Mouse (Mus musculus) Patski (cell line): ENCODE measurements around the gene Supt6. TPM values are rescaled to one million over a fixed set of nuclear protein-coding genes. Genes with fewer than 3 reads are reported as not detected.

Experiments
- ATAC-seq: fragments of 100-300 bp; one replicate; pipeline ENCODE4 v1.8.0; 2021
- CTCF ChIA-PET: fragments of 350-600 bp; sonication (Branson Sonifier 250); formaldehyde crosslinking; loops from one replicate; lab custom pipeline; 2022; ENCODE audit warnings: inconsistent platforms; lab: Charles Lee
- POLR2A ChIA-PET: fragments of 350-600 bp; sonication (Branson Sonifier 250); formaldehyde crosslinking; loops from one replicate; lab custom pipeline; 2022; ENCODE audit warnings: antibody characterized with exemption, inconsistent platforms; lab: Charles Lee
- DNase-seq: peaks from one replicate; pipeline ENCODE4 v3.0.0-alpha.2; 2011; ENCODE audit warnings: low read depth, low spot score
- H3K27me3 ChIP-seq: fragments of 371-371 bp; one replicate; pipeline ENCODE4 v1.5.1; 2021
- CTCF ChIP-seq: fragments of 100-300 bp; IDR thresholded peaks from one replicate; pipeline ENCODE4 v1.5.1; 2021
- in situ Hi-C: fragments of 300-500 bp; cut with MboI; formaldehyde crosslinking; loops from 3 replicates; pipeline ENCODE4 v1.11.1; 2018; ENCODE audit warnings: low pct_unique_long_range_greater_than_20kb, mixed read lengths
- polyA plus RNA-seq: library from polyadenylated mRNA; unstranded; gene quantifications from one replicate; pipeline ENCODE4 v1.2.3, GENCODE M21; 2021

Supt6 gene
- polyA plus RNA-seq, 1 experiment from 2014 or later: 69.2 TPM

GRCm38 (mm10) chr11:78176905-78177331 lies 68.9 kb downstream of the Supt6 start:
- DNase-seq (no peak), ATAC-seq (no peak)
- POLR2A ChIA-PET: interaction anchor here (0.7 to 6.3 kb wide), 6 partner anchors 9 to 60 kb away, joined by 3 to 50 read pairs (median 4); partner anchors contain the start of gene Traf4
- TF ChIP-seq CTCF: no peak
- H3K27me3 ChIP-seq: no peaks in the 10 kb centered on the region
- in situ Hi-C loops: loop anchor here (10.0 kb wide), 1 partner anchor 352 kb away; no protein-coding TSS in a partner anchor
- CTCF ChIA-PET: interaction anchor here (1.2 to 2.3 kb wide), 9 partner anchors 10 to 120 kb away, joined by 3 to 16 read pairs (median 6); partner anchors contain the start of genes Fam222b and Traf4

DNA sequence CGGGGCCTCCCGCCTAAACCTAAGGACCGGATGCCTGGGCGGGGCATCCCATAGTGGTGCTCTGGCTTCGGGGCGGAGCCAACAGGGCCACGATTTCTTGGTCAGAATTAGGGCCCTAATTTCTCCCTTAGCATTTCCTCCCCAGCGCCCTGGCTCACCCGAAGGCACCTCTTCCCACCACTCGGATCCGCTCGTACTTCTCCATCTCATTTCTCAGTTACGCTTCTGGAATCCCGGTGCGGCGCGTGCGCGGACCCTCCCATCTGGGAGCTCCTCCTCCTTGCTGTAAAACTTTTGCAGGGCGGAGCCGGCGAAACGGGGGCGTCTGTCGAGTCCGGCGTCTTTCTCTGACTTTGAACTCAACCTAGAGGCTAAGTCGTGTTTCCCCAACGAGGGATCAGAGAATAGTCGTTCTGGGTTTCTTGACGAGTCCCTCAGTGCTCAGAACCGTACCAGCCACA lies 69.4 kb downstream of the Supt6 start, which contains the start of the genes Nek8 and Tlcd1:
TSS of gene Nek8 (minus strand) at position 274 of the 461 bp plus-strand sequence.
TSS of gene Tlcd1 (plus strand) at position 310 of the 461 bp plus-strand sequence.
- POLR2A ChIA-PET: interaction anchor here (0.7 to 6.3 kb wide), 4 partner anchors 11 to 16 kb away, joined by 3 to 50 read pairs (median 4); partner anchors contain the start of gene Traf4
- TF ChIP-seq CTCF: no peak
- DNase-seq (no peak), ATAC-seq (peak; percentile 29)
- CTCF ChIA-PET: interaction anchor here (1.1 to 2.3 kb wide), 7 partner anchors 10 to 119 kb away, joined by 3 to 16 read pairs (median 7); partner anchors contain the start of genes Fam222b and Traf4
- in situ Hi-C loops: loop anchor here (10.0 kb wide), 1 partner anchor 352 kb away; no protein-coding TSS in a partner anchor
- no peaks in the 10 kb centered on the region for H3K27me3 ChIP-seq

DNA sequence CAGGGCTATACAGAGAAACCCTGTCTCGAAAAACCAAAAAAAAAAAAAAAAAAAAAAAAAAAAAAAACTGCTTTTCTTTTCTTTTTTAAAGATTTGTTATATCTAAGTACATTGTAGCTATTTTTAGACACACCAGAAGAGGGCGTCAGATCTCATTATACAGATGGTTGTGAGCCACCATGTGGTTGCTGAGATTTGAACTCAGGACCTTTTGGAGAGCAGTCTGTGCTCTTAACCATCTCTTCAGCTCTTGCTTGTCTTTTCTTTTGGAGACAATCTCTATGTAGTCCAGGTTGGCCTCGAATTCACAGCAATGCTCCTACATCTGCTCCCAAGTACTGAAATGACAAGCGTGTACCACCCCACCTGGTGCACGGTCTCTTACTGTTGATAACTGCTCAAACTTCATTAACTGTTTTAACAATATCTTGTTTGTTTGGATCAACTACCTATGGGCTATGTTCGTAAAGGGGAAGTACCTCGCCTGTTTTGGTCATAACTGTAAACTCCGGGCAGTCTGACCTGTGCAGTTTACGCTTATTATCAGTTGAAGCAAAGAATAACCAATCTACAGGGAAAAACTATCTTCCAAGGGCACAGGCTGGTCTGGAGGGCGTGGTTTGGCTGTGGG lies 69.9 kb downstream of the Supt6 start:
- no peak for TF ChIP-seq CTCF
- in situ Hi-C loops: loop anchor here (10.0 kb wide), 1 partner anchor 351 kb away; no protein-coding TSS in a partner anchor
- CTCF ChIA-PET: interaction anchor here (0.8 to 2.3 kb wide), 8 partner anchors 9 to 131 kb away, joined by 3 to 16 read pairs (median 6); partner anchors contain the start of genes Fam222b and Traf4
- POLR2A ChIA-PET: interaction anchor here (1.1 to 6.3 kb wide), 3 partner anchors 12 to 14 kb away, joined by 3 to 50 read pairs (median 4); partner anchors contain the start of gene Traf4
- ATAC-seq (peak; percentile 25), DNase-seq (no peak)
- no peaks in the 10 kb centered on the region for H3K27me3 ChIP-seq

DNA sequence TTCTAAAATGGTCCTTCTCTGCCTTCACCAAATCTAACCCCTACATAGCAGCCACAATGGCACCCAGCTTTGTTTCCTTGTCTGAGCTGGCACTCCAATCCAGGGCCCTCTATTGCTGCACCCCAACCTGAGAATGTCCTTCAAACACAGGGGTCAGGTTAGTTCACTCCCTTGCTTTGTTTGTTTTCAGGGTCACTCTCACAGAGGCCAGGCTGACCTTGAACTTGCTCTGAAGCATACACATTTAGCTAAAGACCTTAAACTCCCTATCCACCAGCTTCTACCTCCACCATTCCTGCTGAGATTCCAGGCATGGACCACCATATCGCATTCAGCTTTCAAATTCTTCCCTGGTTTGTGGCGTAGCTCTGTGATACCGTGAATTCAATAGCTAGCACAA lies 71.3 kb downstream of the Supt6 start:
- POLR2A ChIA-PET: interaction anchor here (6.3 kb wide), 1 partner anchor 10 kb away, joined by 50 read pairs; the partner anchor contains the start of gene Traf4
- CTCF ChIA-PET: interaction anchor here (1.0 to 1.3 kb wide), 3 partner anchors 16 to 116 kb away, joined by 3 to 4 read pairs (median 3); no protein-coding TSS in a partner anchor
- H3K27me3 ChIP-seq: no peaks in the 10 kb centered on the region
- DNase-seq (no peak), ATAC-seq (no peak)
- TF ChIP-seq CTCF: no peak
- in situ Hi-C loops: loop anchor here (10.0 kb wide), 1 partner anchor 350 kb away; no protein-coding TSS in a partner anchor

GRCm38 (mm10) chr11:78172748-78173383 lies 72.9 kb downstream of the Supt6 start:
- no peak for ATAC-seq
- no peak for TF ChIP-seq CTCF
- CTCF ChIA-PET: interaction anchor here (1.2 to 1.4 kb wide), 2 partner anchors 14 to 116 kb away, joined by 3 read pairs; no protein-coding TSS in a partner anchor

DNA sequence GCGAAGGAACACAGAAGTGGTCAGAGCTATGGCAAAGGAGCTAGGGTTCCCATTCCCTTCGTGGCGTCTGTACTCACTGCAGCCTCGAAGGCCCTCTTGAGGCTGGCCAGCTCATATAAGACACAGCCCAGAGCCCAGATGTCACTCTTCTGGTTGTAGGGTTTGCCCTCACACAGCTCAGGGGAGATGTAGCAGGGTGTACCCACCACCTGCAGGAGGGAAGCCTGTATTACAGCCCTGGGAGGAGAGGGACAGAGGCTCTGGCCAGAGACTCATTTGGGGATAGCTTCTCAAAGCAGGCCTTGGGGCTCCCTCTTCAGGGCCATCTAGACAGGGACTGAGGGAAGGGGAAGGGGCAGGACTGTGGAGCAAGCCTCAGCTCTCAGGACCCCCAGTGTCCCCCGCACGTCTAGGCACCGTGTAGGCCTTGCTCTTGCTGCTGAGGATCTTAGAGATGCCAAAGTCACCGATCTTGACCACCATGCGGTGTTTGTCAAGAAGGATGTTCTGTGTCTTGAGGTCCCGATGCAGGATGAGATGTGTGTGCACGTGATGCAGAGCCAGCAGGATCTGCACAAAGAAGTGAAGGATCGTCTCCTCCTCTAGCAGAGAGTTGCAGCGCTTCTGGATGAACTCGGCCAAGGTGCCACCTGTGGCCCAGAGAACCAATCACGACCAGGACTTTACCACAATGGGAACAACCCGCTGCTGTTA lies 73.6 kb downstream of the Supt6 start:
- DNase-seq: no peak
- ChIA-PET CTCF (interaction anchor here (1.2 to 1.4 kb wide), 3 partner anchors 13 to 115 kb away, joined by 3 read pairs; no protein-coding TSS in a partner anchor), POLR2A (interaction anchor here (0.5 to 6.3 kb wide), 5 partner anchors 8 to 13 kb away, joined by 3 to 50 read pairs (median 4); partner anchors contain the start of gene Traf4)
- TF ChIP-seq CTCF: no peak
- ATAC-seq: no peak
- no peaks in the 10 kb centered on the region for H3K27me3 ChIP-seq
- in situ Hi-C loops: loop anchor here (10.0 kb wide), 1 partner anchor 347 kb away; no protein-coding TSS in a partner anchor

More at GRCm38 (mm10) chr11:78172748-78173383, 72.9 kb downstream of the Supt6 start:
- in situ Hi-C loops: loop anchor here (10.0 kb wide), 1 partner anchor 348 kb away; no protein-coding TSS in a partner anchor
- no peaks in the 10 kb centered on the region for H3K27me3 ChIP-seq
- POLR2A ChIA-PET: interaction anchor here (0.8 to 6.3 kb wide), 5 partner anchors 7 to 15 kb away, joined by 4 to 50 read pairs (median 4); partner anchors contain the start of gene Traf4
- no peak for DNase-seq

GRCm38 (mm10) chr11:78171328-78171727 lies 74.5 kb downstream of the Supt6 start:
- in situ Hi-C loops: loop anchor here (10.0 kb wide), 1 partner anchor 347 kb away; no protein-coding TSS in a partner anchor
- ChIA-PET CTCF (interaction anchor here (1.0 to 1.4 kb wide), 3 partner anchors 13 to 113 kb away, joined by 3 read pairs; no protein-coding TSS in a partner anchor), POLR2A (interaction anchor here (1.5 to 1.7 kb wide), 3 partner anchors 9 to 12 kb away, joined by 4 to 6 read pairs (median 4); no protein-coding TSS in a partner anchor)

DNA sequence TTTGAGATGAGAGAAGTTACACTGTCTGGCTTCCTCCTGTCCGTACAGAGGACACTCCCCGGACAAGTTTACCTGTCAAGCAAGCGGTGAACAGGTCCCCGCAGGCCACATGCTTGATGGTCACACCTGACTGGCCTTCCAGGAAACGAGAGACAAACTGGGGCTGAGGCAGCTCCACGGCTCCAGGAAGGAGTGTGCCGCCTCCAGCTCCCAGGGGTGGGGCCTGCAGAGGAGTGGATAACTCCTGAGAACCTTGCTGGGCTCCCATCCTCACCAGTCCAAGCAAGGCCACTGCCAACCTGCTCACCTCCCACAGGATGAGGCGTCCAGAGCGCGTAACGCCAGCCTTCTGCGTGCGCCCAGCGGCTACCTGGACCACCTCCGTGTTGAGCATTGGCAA lies 75.5 kb downstream of the Supt6 start:
- in situ Hi-C loops: loop anchor here (10.0 kb wide), 1 partner anchor 346 kb away; no protein-coding TSS in a partner anchor
- no peak for TF ChIP-seq CTCF
- POLR2A ChIA-PET: no interaction called here
- ATAC-seq: no peak
- H3K27me3 ChIP-seq: no peaks in the 10 kb centered on the region
- no peak for DNase-seq
- CTCF ChIA-PET: no interaction called here

More at GRCm38 (mm10) chr11:78171328-78171727, 74.5 kb downstream of the Supt6 start:
- DNase-seq: no peak
- ATAC-seq: no peak
- no peaks in the 10 kb centered on the region for H3K27me3 ChIP-seq
- TF ChIP-seq CTCF: no peak
